Mouse (Mus musculus) thymus, adult 2 months (tissue): ENCODE data around the gene Opcml.

Experiments
- CTCF ChIP-seq: fragments of 200-500 bp; IDR thresholded peaks from 2 replicates; pipeline ENCODE4 v1.5.1; 2012; ENCODE audit warnings: mild to moderate bottlenecking, control low read depth, low read length, moderate library complexity, borderline replicate concordance; ENCODE audit not compliant: control insufficient read depth, poor library complexity, insufficient read depth; ENCODE audit errors: extremely low read depth
- POLR2A ChIP-seq: fragments of 200-500 bp; IDR thresholded peaks from 2 replicates; pipeline ENCODE4 v1.6.1; 2012; ENCODE audit warnings: mild to moderate bottlenecking, low read length, control low read depth, moderate library complexity; ENCODE audit not compliant: control insufficient read depth, poor library complexity, insufficient read depth; ENCODE audit errors: extremely low read depth

- TF ChIP-seq CTCF (no peak), POLR2A (no peak)
Measured at GRCm38 (mm10) chr9:28003131-28003530, 212.6 kb downstream of the Opcml start.
